Mouse (Mus musculus) neutrophil, adult 5-6 weeks (primary cell): ENCODE measurements around the gene Golph3l. TPM values are rescaled to one million over a fixed set of nuclear protein-coding genes. Genes with fewer than 3 reads are reported as not detected.

ENCODE experiments used
- ATAC-seq: fragments of 151-379, 151-347 bp; 2 replicates; pipeline ENCODE4 v1.8.0; 2017; ENCODE audit warnings: mild to moderate bottlenecking, moderate TSS enrichment; ENCODE audit not compliant: insufficient number of reproducible peaks, poor library complexity, low FRiP score, severe bottlenecking; ENCODE audit errors: extremely low read depth
- total RNA-seq: library from RNA; stranded (forward); fragments of 200-1000 nt; gene quantifications from 2 replicates; pipeline ENCODE4 v1.2.3, GENCODE M21; 2017

The Golph3l gene
- total RNA-seq, 1 experiment from 2014 or later, result 34.0 TPM

- ATAC-seq, result no peak
Measured at GRCm38 (mm10) chr3:95667521-95667920, 78.8 kb downstream of the Golph3l start.

- no peak for ATAC-seq
Measured at GRCm38 (mm10) chr3:95668026-95668425, 79.3 kb downstream of the Golph3l start.

Other genes with a start within 250 kb of the Golph3l start
- gene Setdb1, start 231.7 kb upstream of the Golph3l start, total RNA-seq, result 30.6 and 39.3 TPM in 2 replicates
- not detected in 2 replicates for gene 4930558C23Rik, start 186.1 kb upstream of the Golph3l start, total RNA-seq
- 60.4 and 67.5 TPM in 2 replicates for gene Arnt, start 154.5 kb upstream of the Golph3l start, total RNA-seq
- gene Ctsk, start 89.7 kb upstream of the Golph3l start, total RNA-seq, result 1.7 and 2.8 TPM in 2 replicates
- gene Ctss, start 62.1 kb upstream of the Golph3l start, total RNA-seq, result 904 and 941 TPM in 2 replicates
- gene Hormad1, start 29.3 kb upstream of the Golph3l start, total RNA-seq, result 0.49 TPM in 1 of 2 replicates, not detected in the other
- gene Ensa, start 36.1 kb downstream of the Golph3l start, total RNA-seq, result 148 and 157 TPM in 2 replicates
- 1,463 and 1,559 TPM in 2 replicates for gene Mcl1, start 69.9 kb downstream of the Golph3l start, total RNA-seq
- 0.47 and 0.74 TPM in 2 replicates for gene Adamtsl4, start 99.0 kb downstream of the Golph3l start, total RNA-seq
- gene Ecm1, start 150.6 kb downstream of the Golph3l start, total RNA-seq, result 3.8 and 4.5 TPM in 2 replicates
- gene Tars2, start 171.3 kb downstream of the Golph3l start, total RNA-seq, result 35.3 and 46.3 TPM in 2 replicates
- gene Rprd2, start 229.9 kb downstream of the Golph3l start, total RNA-seq, result 52.3 and 54.8 TPM in 2 replicates